Mouse (Mus musculus) E14TG2a.4 (cell line): ENCODE data around the gene Pdzd7.

Experiments used
- CTCF ChIP-seq: conservative IDR thresholded peaks from 2 replicates; pipeline ENCODE4 v1.5.1; 2014; ENCODE audit warnings: low read length
- NANOG ChIP-seq: IDR thresholded peaks from 2 replicates; pipeline ENCODE4 v1.6.1; 2014; ENCODE audit warnings: borderline replicate concordance, low read length, mixed read lengths
- POU5F1 ChIP-seq: IDR thresholded peaks from 2 replicates; pipeline ENCODE4 v1.6.1; 2014; ENCODE audit warnings: low read length, borderline replicate concordance

- no peak for TF ChIP-seq CTCF
- no peak for TF ChIP-seq NANOG
- no peak for TF ChIP-seq POU5F1
Measured at GRCm38 (mm10) chr19:45026958-45027670, 18.4 kb downstream of the Pdzd7 start.
